30 mouse cellular contexts compared by ENCODE assay signal in genomic region chr4:105248161-105248560, GRCm38 (mm10).
A peak's percentile ranks its signal among the peaks of the same experiment; 100 is the strongest.
DNase-seq lines count a peak whose midpoint lies in the region; ATAC-seq and TF ChIP-seq lines count a peak whose summit lies in the region.
"Had no signal": no experiment of that assay in that cellular context is flagged by ENCODE, and none has a peak within 500 bp of the region (broad histone marks: within the 10 kb centered on the region; RNA-seq: fewer than 3 reads in every experiment).

No protein-coding gene starts in this region.

- H3K4me3 ChIP-seq in lung, postnatal 0 days (ENCODE audit: low read depth, low read length) = no peak overlapping the region
- no peak overlapping the region for H3K4me3 ChIP-seq in lung, adult 2 months (replicated peaks; ENCODE audit: extremely low read depth, low read depth, low read length)
- H3K4me3 ChIP-seq: heart, embryonic 10.5 days; heart, embryonic 15.5 days; hindbrain, embryonic 12.5 days; myocyte; neural tube, embryonic 12.5 days; stomach, embryonic 15.5 days had no signal

- H3K36me3 ChIP-seq in lung, postnatal 0 days (ENCODE audit: insufficient read depth, low read length) = no peaks in the 10 kb centered on the region
- H3K36me3 ChIP-seq: heart, embryonic 10.5 days; heart, embryonic 15.5 days; hindbrain, embryonic 12.5 days; neural tube, embryonic 12.5 days; stomach, embryonic 15.5 days had no signal

- H3K9ac ChIP-seq in lung, postnatal 0 days (replicated peaks; ENCODE audit: low read depth) = no peak overlapping the region
- H3K9ac ChIP-seq: heart, embryonic 15.5 days; hindbrain, embryonic 12.5 days; liver, embryonic 14.5 days; lung, embryonic 14.5 days; neural tube, embryonic 12.5 days; stomach, embryonic 15.5 days had no signal

- ATAC-seq in lung, postnatal 0 days = no peak
- ATAC-seq in megakaryocyte, adult 5-6 weeks (ENCODE audit: poor library complexity, severe bottlenecking) = peak; percentile 59
- ATAC-seq: CD4-positive, CD25-positive, alpha-beta regulatory T cell, adult 4 months; forebrain, embryonic 14.5 days; intestine, embryonic 16.5 days; midbrain, embryonic 16.5 days had no signal

- TF ChIP-seq EP300 in lung, postnatal 0 days (IDR thresholded peaks at IDR 0.05) = no peak

- peak; percentile 38 for DNase-seq in adrenal gland, postnatal 14 days
- DNase-seq in adrenal gland, postnatal 25 days = no peak
- DNase-seq in lung, postnatal 0 days (ENCODE audit: low spot score) = peak; percentile 32
- no peak for DNase-seq in lung, adult 2 months
- DNase-seq in adipocyte (ENCODE audit: low spot score) = peak; percentile 50
- DNase-seq in urinary bladder, adult 2 months (ENCODE audit: low spot score) = no peak
- DNase-seq in right cerebral cortex, postnatal 4 days = no peak
- DNase-seq: cerebellum, adult 11 months; cerebellum, adult 9-10 months; cerebellum, postnatal 36 days; heart, postnatal 36 days; kidney, adult 8-10 months; kidney, postnatal 10 days; layer of hippocampus, postnatal 36 days; left cerebral cortex, postnatal 4 days; lung, embryonic 14.5 days; lung, postnatal 36 days; right cerebral cortex, adult 18-20 months had no signal

- WGBS in lung, postnatal 0 days = 61% methylated on average over 1 of the region's 1 CpGs
- WGBS in lung, adult 2 months = 60% methylated on average over 1 of the region's 1 CpGs

- no peaks in the 10 kb centered on the region for H3K4me1 ChIP-seq in lung, postnatal 0 days (ENCODE audit: insufficient read depth, low read depth, low read length)
- peaks cover 2% of the 10 kb centered on the region; the same call in 1 of the 2 replicates for H3K4me1 ChIP-seq in lung, adult 2 months (ENCODE audit: control insufficient read depth, insufficient read depth, low read length)

- H3K4me2 ChIP-seq in lung, postnatal 0 days (replicated peaks; ENCODE audit: low read depth, low read length) = no peak overlapping the region
- H3K4me2 ChIP-seq: heart, embryonic 15.5 days; hindbrain, embryonic 12.5 days; lung, embryonic 14.5 days; neural tube, embryonic 12.5 days; stomach, embryonic 15.5 days had no signal

- no peaks in the 10 kb centered on the region for H3K27me3 ChIP-seq in lung, postnatal 0 days (replicated peaks; ENCODE audit: insufficient read depth, low read length)
- H3K27me3 ChIP-seq: heart, embryonic 15.5 days; hindbrain, embryonic 12.5 days; neural tube, embryonic 12.5 days; stomach, embryonic 15.5 days had no signal

- no peak for TF ChIP-seq POLR2A in lung, adult 2 months (IDR thresholded peaks at IDR 0.05; ENCODE audit: borderline replicate concordance, extremely low read depth, low read depth, low read length)

- no peaks in the 10 kb centered on the region for H3K9me3 ChIP-seq in lung, postnatal 0 days (ENCODE audit: low read length)
- H3K9me3 ChIP-seq: heart, embryonic 10.5 days; heart, embryonic 15.5 days; hindbrain, embryonic 12.5 days; neural tube, embryonic 12.5 days; stomach, embryonic 15.5 days had no signal

- no peak for TF ChIP-seq CTCF in lung, postnatal 0 days (IDR thresholded peaks at IDR 0.05)
- TF ChIP-seq CTCF in lung, adult 2 months (IDR thresholded peaks at IDR 0.05; ENCODE audit: insufficient read depth, low read length) = no peak

- H3K27ac ChIP-seq in lung, postnatal 0 days (ENCODE audit: low read length) = no peak overlapping the region
- H3K27ac ChIP-seq: heart, embryonic 10.5 days; heart, embryonic 15.5 days; hindbrain, embryonic 12.5 days; liver, embryonic 14.5 days; neural tube, embryonic 12.5 days; stomach, embryonic 15.5 days had no signal

Comparison
In these comparisons a context has a peak if more than half of its experiments do, and no peak if none do; other contexts are left out.
1. DNase-seq: peak in adrenal gland, postnatal 14 days (single experiment), lung, postnatal 0 days (single experiment) and adipocyte (single experiment); none in adrenal gland, postnatal 25 days (single experiment), lung, adult 2 months (single experiment), urinary bladder, adult 2 months (single experiment) and right cerebral cortex, postnatal 4 days (single experiment).